Mouse (Mus musculus): ENCODE data around the gene Loxl3. TPM values are rescaled to one million over a fixed set of nuclear protein-coding genes. Genes with fewer than 3 reads are reported as not detected.
A peak's percentile ranks its signal among the peaks of the same experiment; 100 is the strongest.

Loxl3 gene
- polyA plus RNA-seq, 1 experiment = 3.1 TPM

GRCm38 (mm10) chr6:83095968-83096367, 62.0 kb downstream of the Loxl3 start:
- WGBS = 87% methylated on average over 6 of the region's 6 CpGs
- DNase-seq = no peak
- no peak overlapping the region for H3K27ac ChIP-seq (ENCODE audit: insufficient read depth, low read depth, low read length)

GRCm38 (mm10) chr6:83098411-83098810, 64.4 kb downstream of the Loxl3 start:
- TF ChIP-seq CTCF (conservative IDR thresholded peaks at IDR 0.05; ENCODE audit: insufficient read depth, insufficient read length, low read depth, low read length) (no peak), POLR2A (IDR thresholded peaks at IDR 0.05; ENCODE audit: low read depth, low read length) (no peak)
- H3K36me3 ChIP-seq (ENCODE audit: control insufficient read depth, insufficient read depth, low read length) = no peaks in the 10 kb centered on the region
- H3K27ac ChIP-seq (ENCODE audit: insufficient read depth, low read depth, low read length) = no peak overlapping the region
- H3K4me3 ChIP-seq (ENCODE audit: insufficient read depth, low read depth, low read length) = no peak overlapping the region
- DNase-seq = peak; percentile 91
- no peaks in the 10 kb centered on the region for H3K27me3 ChIP-seq (replicated peaks; ENCODE audit: control insufficient read depth, insufficient read depth, low read length)
- peaks cover 19% of the 10 kb centered on the region for H3K4me1 ChIP-seq (ENCODE audit: control insufficient read depth, insufficient read depth, low read length)
- WGBS = 27% methylated on average over 2 of the region's 2 CpGs

More at GRCm38 (mm10) chr6:83095968-83096367, 62.0 kb downstream of the Loxl3 start:
- H3K27me3 ChIP-seq (replicated peaks; ENCODE audit: control insufficient read depth, insufficient read depth, low read length) = no peaks in the 10 kb centered on the region
- H3K4me1 ChIP-seq (ENCODE audit: control insufficient read depth, insufficient read depth, low read length) = peaks cover 8% of the 10 kb centered on the region; the same call in 1 of the 2 replicates
- H3K4me3 ChIP-seq (ENCODE audit: insufficient read depth, low read depth, low read length) = no peak overlapping the region
- H3K36me3 ChIP-seq (ENCODE audit: control insufficient read depth, insufficient read depth, low read length) = no peaks in the 10 kb centered on the region
- TF ChIP-seq CTCF (conservative IDR thresholded peaks at IDR 0.05; ENCODE audit: insufficient read depth, insufficient read length, low read depth, low read length) (no peak), POLR2A (IDR thresholded peaks at IDR 0.05; ENCODE audit: low read depth, low read length) (no peak)

GRCm38 (mm10) chr6:83101316-83101687, 67.3 kb downstream of the Loxl3 start, which contains the start of the genes Ccdc142 and Gm42688:
Ccdc142 (plus strand) TSS chr6:83101601.
Gm42688 (plus strand) TSS chr6:83101617.
- peak; percentile 75 for TF ChIP-seq CTCF (conservative IDR thresholded peaks at IDR 0.05; ENCODE audit: insufficient read depth, insufficient read length, low read depth, low read length)
- no peak for TF ChIP-seq POLR2A (IDR thresholded peaks at IDR 0.05; ENCODE audit: low read depth, low read length)
- WGBS = under 1% methylated on average over 25 of the region's 25 CpGs
- DNase-seq = peak; percentile 96

GRCm38 (mm10) chr6:83101688-83102556, 67.9 kb downstream of the Loxl3 start:
- TF ChIP-seq POLR2A (IDR thresholded peaks at IDR 0.05; ENCODE audit: low read depth, low read length) (peak; percentile 13), CTCF (conservative IDR thresholded peaks at IDR 0.05; ENCODE audit: insufficient read depth, insufficient read length, low read depth, low read length) (peak; percentile 29; the same call in 1 of the 2 replicates)
- Histone ChIP-seq H3K27me3 (replicated peaks; ENCODE audit: control insufficient read depth, insufficient read depth, low read length) (no peaks in the 10 kb centered on the region), H3K27ac (ENCODE audit: insufficient read depth, low read depth, low read length) (peak overlapping the region; percentile 78), H3K4me3 (ENCODE audit: insufficient read depth, low read depth, low read length) (peak overlapping the region; percentile 84), H3K4me1 (ENCODE audit: control insufficient read depth, insufficient read depth, low read length) (peaks cover 19% of the 10 kb centered on the region), H3K36me3 (ENCODE audit: control insufficient read depth, insufficient read depth, low read length) (no peaks in the 10 kb centered on the region)
- DNase-seq = peak; percentile 73
- under 1% methylated on average over 74 of the region's 74 CpGs for WGBS

More at GRCm38 (mm10) chr6:83101316-83101687, 67.3 kb downstream of the Loxl3 start, which contains the start of the genes Ccdc142 and Gm42688:
- peaks cover 19% of the 10 kb centered on the region for H3K4me1 ChIP-seq (ENCODE audit: control insufficient read depth, insufficient read depth, low read length)
- no peaks in the 10 kb centered on the region for H3K27me3 ChIP-seq (replicated peaks; ENCODE audit: control insufficient read depth, insufficient read depth, low read length)
- H3K4me3 ChIP-seq (ENCODE audit: insufficient read depth, low read depth, low read length) = peak within 1 kb of the TSS; percentile 84
- peak within 1 kb of the TSS; percentile 79 for H3K27ac ChIP-seq (ENCODE audit: insufficient read depth, low read depth, low read length)
- H3K36me3 ChIP-seq (ENCODE audit: control insufficient read depth, insufficient read depth, low read length) = no peaks in the 10 kb centered on the region

Other genes with a start within 250 kb of the Loxl3 start
- 0.12 and 0.28 TPM in 2 replicates for gene Sema4f, start 94.4 kb upstream of the Loxl3 start, polyA plus RNA-seq (2012; rRNA removed)
- 0.16 and 0.22 TPM in 2 replicates for gene M1ap, start 87.3 kb upstream of the Loxl3 start, polyA plus RNA-seq (2012; rRNA removed)
- gene Dok1, start 702 bp upstream of the Loxl3 start, polyA plus RNA-seq (2012; rRNA removed) = 4.3 and 4.5 TPM in 2 replicates
- gene Aup1, start 20.3 kb downstream of the Loxl3 start, polyA plus RNA-seq (2012; rRNA removed) = 442 and 596 TPM in 2 replicates
- 39.6 and 40.2 TPM in 2 replicates for gene Htra2, start 21.1 kb downstream of the Loxl3 start, polyA plus RNA-seq (2012; rRNA removed)
- gene Dqx1, start 23.7 kb downstream of the Loxl3 start, polyA plus RNA-seq (2012; rRNA removed) = 8.8 and 11.0 TPM in 2 replicates
- gene Tlx2, start 36.1 kb downstream of the Loxl3 start, polyA plus RNA-seq (2012; rRNA removed) = 0.34 and 0.36 TPM in 2 replicates
- 18.6 and 20.5 TPM in 2 replicates for gene Pcgf1, start 43.7 kb downstream of the Loxl3 start, polyA plus RNA-seq (2012; rRNA removed)
- 1.4 and 2.5 TPM in 2 replicates for gene Lbx2, start 52.2 kb downstream of the Loxl3 start, polyA plus RNA-seq (2012; rRNA removed)
- 3.0 and 5.9 TPM in 2 replicates for gene Ccdc142, start 67.4 kb downstream of the Loxl3 start, polyA plus RNA-seq (2012; rRNA removed)
- gene Gm42688, start 67.4 kb downstream of the Loxl3 start, polyA plus RNA-seq (2012; rRNA removed) = 4.3 and 4.4 TPM in 2 replicates
- gene Mrpl53, start 74.9 kb downstream of the Loxl3 start, polyA plus RNA-seq (2012; rRNA removed) = 91.1 and 91.7 TPM in 2 replicates
- gene Mogs, start 81.3 kb downstream of the Loxl3 start, polyA plus RNA-seq (2012; rRNA removed) = 35.5 and 42.3 TPM in 2 replicates
- 203 and 259 TPM in 2 replicates for gene Wbp1, start 87.4 kb downstream of the Loxl3 start, polyA plus RNA-seq (2012; rRNA removed)
- gene Ino80b, start 91.3 kb downstream of the Loxl3 start, polyA plus RNA-seq (2012; rRNA removed) = 19.0 and 29.8 TPM in 2 replicates
- gene Rtkn, start 101.3 kb downstream of the Loxl3 start, polyA plus RNA-seq (2012; rRNA removed) = 73.6 and 96.1 TPM in 2 replicates
- 4.4 and 4.7 TPM in 2 replicates for gene Wdr54, start 122.2 kb downstream of the Loxl3 start, polyA plus RNA-seq (2012; rRNA removed)
- gene 1700003E16Rik, start 122.2 kb downstream of the Loxl3 start, polyA plus RNA-seq (2012; rRNA removed) = 1.4 and 1.6 TPM in 2 replicates
- 93.1 and 117 TPM in 2 replicates for gene Dctn1, start 131.7 kb downstream of the Loxl3 start, polyA plus RNA-seq (2012; rRNA removed)
- 3.3 TPM in 2 replicates for gene Slc4a5, start 185.7 kb downstream of the Loxl3 start, polyA plus RNA-seq (2012; rRNA removed)

Data from kidney, adult 2 months (tissue).